Mouse (Mus musculus) right cerebral cortex, postnatal 25 days (tissue): ENCODE measurements around the gene Lrfn1.

ENCODE experiments used
- DNase-seq: peaks from one replicate; pipeline ENCODE4 v3.0.0; 2022

Lrfn1 gene

GRCm38 (mm10) chr7:28451531-28452360 lies at the start of gene Lrfn1:
Gene Lrfn1 (plus strand): TSS chr7:28451980.
- DNase-seq: no peak

- no peak for DNase-seq
Measured at GRCm38 (mm10) chr7:28410841-28411475, 40.8 kb upstream of the Lrfn1 start.

GRCm38 (mm10) chr7:28412826-28413225 lies 39.0 kb upstream of the Lrfn1 start:
- no peak for DNase-seq

GRCm38 (mm10) chr7:28417368-28417767 lies 34.4 kb upstream of the Lrfn1 start:
- no peak for DNase-seq

GRCm38 (mm10) chr7:28418096-28418670 lies 33.6 kb upstream of the Lrfn1 start:
- DNase-seq: no peak

GRCm38 (mm10) chr7:28419416-28419815 lies 32.4 kb upstream of the Lrfn1 start:
- DNase-seq: no peak

GRCm38 (mm10) chr7:28423018-28423417 lies 28.8 kb upstream of the Lrfn1 start:
- no peak for DNase-seq

GRCm38 (mm10) chr7:28427738-28428137 lies 24.0 kb upstream of the Lrfn1 start:
- DNase-seq: no peak

GRCm38 (mm10) chr7:28430512-28430911 lies 21.3 kb upstream of the Lrfn1 start:
- no peak for DNase-seq

GRCm38 (mm10) chr7:28432252-28432651 lies 19.5 kb upstream of the Lrfn1 start:
- no peak for DNase-seq

- no peak for DNase-seq
Measured at GRCm38 (mm10) chr7:28435660-28436259, 16.0 kb upstream of the Lrfn1 start.

GRCm38 (mm10) chr7:28436271-28436904 lies 15.4 kb upstream of the Lrfn1 start:
- DNase-seq: peak; percentile 100

- DNase-seq: peak; percentile 65
Measured at GRCm38 (mm10) chr7:28436932-28437570, 14.7 kb upstream of the Lrfn1 start, which contains the start of gene Gmfg. Gene Gmfg (plus strand): TSS chr7:28437447.

- DNase-seq: no peak
Measured at GRCm38 (mm10) chr7:28437964-28438363, 13.8 kb upstream of the Lrfn1 start.

- DNase-seq: no peak
Measured at GRCm38 (mm10) chr7:28438771-28439170, 13.0 kb upstream of the Lrfn1 start.

GRCm38 (mm10) chr7:28440739-28441138 lies 11.0 kb upstream of the Lrfn1 start:
- DNase-seq: no peak

GRCm38 (mm10) chr7:28441776-28442485 lies 9.8 kb upstream of the Lrfn1 start:
- no peak for DNase-seq

GRCm38 (mm10) chr7:28442688-28443087 lies 9.1 kb upstream of the Lrfn1 start:
- DNase-seq: no peak

GRCm38 (mm10) chr7:28444344-28444974 lies 7.3 kb upstream of the Lrfn1 start:
- no peak for DNase-seq

GRCm38 (mm10) chr7:28446446-28446845 lies 5.3 kb upstream of the Lrfn1 start:
- peak; percentile 63 for DNase-seq
